Mouse (Mus musculus) heart, embryonic 10.5 days (tissue): Measurements from ENCODE around the gene Grin2c. TPM values are rescaled to one million over a fixed set of nuclear protein-coding genes. Genes with fewer than 3 reads are reported as not detected.

ENCODE experiments used
- DNase-seq: peaks from one replicate; pipeline ENCODE4 v3.0.0-alpha.2; 2017; ENCODE audit warnings: low spot score
- H3K27ac ChIP-seq: fragments of 300-500 bp; sonication (generic); 2 replicates; pipeline ENCODE4 v1.5.1; 2016; ENCODE audit warnings: mild to moderate bottlenecking
- H3K27me3 ChIP-seq: fragments of 300-500 bp; sonication (generic); 2 replicates; pipeline ENCODE4 v1.6.1; 2016; ENCODE audit warnings: mild to moderate bottlenecking; ENCODE audit not compliant: poor library complexity, insufficient read depth, severe bottlenecking
- H3K36me3 ChIP-seq: fragments of 300-500 bp; sonication (generic); 2 replicates; pipeline ENCODE4 v1.6.1; 2016; ENCODE audit warnings: mild to moderate bottlenecking, moderate library complexity
- H3K4me1 ChIP-seq: fragments of 300-500 bp; sonication (generic); 2 replicates; pipeline ENCODE4 v1.6.1; 2016; ENCODE audit warnings: mild to moderate bottlenecking
- H3K4me3 ChIP-seq: fragments of 300-500 bp; sonication (generic); 2 replicates; pipeline ENCODE4 v1.5.1; 2016; ENCODE audit warnings: mild to moderate bottlenecking, moderate library complexity
- H3K9me3 ChIP-seq: fragments of 300-500 bp; sonication (generic); 2 replicates; pipeline ENCODE4 v1.6.1; 2016; ENCODE audit warnings: mild to moderate bottlenecking, moderate library complexity
- WGBS: fragments of 180-500 bp; shearing (Covaris S2); methylation state at CpG from one replicate; pipeline ENCODE4 v1.1.7; 2016; 5-methylcytosine and 5-hydroxymethylcytosine counted together
- polyA plus RNA-seq: library from polyadenylated mRNA; unstranded; fragments of >200 nt; fragmentation: Nextera tagmentation; extraction: Ambion mirVana; gene quantifications from 2 replicates; pipeline ENCODE4 v1.2.1, GENCODE M21; 2016

The Grin2c gene
- polyA plus RNA-seq, 1 experiment from 2014 or later, result 0.65 TPM

DNA sequence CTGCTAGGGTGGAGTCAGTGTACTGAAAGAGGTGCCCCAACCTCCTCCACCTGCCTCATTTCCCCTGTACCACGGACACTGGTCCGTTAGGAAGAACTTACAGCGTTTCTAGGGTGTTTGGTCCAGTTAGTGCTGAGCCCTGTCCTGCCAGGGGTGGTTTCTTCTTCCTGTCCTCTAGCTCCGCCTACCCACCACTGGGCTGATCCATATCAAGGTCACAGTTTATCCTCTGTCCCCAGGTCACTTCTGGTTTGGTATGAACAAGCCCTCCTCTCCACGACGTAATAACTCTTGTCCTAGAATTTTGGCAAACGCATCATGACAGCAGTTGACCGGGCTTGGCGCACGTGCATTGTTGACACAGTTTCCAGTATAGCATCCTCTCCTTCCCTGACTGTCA, 47.4 kb downstream of the Grin2c start:
- peak overlapping the region; percentile 19; the same call in 1 of the 2 replicates for H3K27ac ChIP-seq
- no peaks in the 10 kb centered on the region for H3K36me3 ChIP-seq
- peaks cover 82% of the 10 kb centered on the region for H3K4me1 ChIP-seq
- H3K27me3 ChIP-seq, result 0 out of 2 replicates have a peak, but pooled peaks cover 8% of the 10 kb centered on the region
- H3K9me3 ChIP-seq, result no peaks in the 10 kb centered on the region
- DNase-seq, result no peak
- 88% methylated on average over 10 of the region's 10 CpGs for WGBS
- H3K4me3 ChIP-seq, result no peak overlapping the region

DNA sequence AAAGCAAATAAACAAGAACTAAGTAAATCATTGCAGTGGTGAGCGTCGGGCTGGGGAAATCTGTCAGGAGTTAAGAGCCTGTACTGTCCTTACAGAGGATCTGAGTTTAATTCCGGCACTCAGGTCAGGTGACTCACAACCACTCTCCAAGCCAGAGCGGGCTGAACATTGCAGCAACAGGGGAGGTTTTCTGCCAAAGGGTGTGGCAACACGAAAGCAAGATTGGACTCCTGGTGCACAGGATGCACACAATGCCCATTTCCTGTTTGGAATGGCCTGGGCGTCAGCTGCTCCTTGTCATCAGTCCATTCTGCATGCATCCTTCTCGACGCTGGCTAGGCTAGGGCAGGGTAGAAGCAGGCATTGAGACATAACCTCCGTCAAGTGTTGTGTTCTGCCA, 47.8 kb downstream of the Grin2c start:
- DNase-seq, result no peak
- Histone ChIP-seq H3K27ac (peak overlapping the region; percentile 19; the same call in 1 of the 2 replicates), H3K4me1 (peaks cover 82% of the 10 kb centered on the region), H3K9me3 (no peaks in the 10 kb centered on the region), H3K4me3 (no peak overlapping the region), H3K36me3 (no peaks in the 10 kb centered on the region), H3K27me3 (0 out of 2 replicates have a peak, but pooled peaks cover 8% of the 10 kb centered on the region)
- 43% methylated on average over 9 of the region's 9 CpGs for WGBS

DNA sequence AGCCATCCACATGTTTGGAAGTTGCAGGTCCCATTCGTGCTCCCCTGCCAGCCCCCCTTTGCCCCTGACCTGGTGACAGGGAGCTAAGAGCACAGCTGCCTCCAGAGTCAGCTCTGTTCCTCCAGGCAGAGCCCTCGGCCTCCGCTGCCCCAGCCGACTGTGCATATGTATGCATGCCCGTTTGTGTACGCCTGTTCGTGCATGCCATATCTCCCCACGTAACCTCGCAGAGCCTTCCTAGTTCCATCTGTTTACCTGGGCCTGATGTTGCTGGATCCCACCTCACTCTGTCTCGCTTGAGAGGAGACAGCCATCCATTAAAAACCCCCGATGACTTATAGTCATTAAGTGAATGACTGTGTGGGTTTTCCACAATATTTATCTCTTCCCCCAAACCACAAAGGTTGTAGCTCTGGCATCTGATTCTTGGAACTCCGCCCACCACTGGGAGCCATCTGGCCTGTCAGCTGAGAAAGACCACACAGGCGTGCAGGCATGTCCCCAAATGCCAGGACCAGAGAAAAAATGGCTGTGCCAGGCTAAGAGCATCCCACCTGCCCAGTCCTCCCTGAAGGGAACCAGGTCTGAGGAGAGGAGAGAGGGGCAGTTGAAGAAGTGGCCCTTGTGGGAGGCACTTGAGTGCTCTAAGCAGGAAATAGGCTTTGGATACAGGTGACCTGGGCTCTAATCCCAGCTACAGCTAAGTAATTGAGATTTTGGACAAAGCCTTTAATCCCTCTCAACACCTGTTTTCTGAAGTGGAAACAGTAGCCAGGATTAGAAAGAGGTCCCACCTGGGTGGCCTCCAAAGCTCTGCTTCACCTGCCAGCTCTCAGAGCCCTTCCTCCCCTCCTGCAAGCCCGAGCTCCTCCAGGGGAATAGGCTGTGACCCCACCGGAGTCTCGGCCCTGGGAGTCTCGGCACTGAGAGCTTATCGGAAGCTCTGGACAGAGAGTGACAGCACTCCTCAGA, 49.3 kb downstream of the Grin2c start:
- Histone ChIP-seq H3K27ac (0 out of 2 replicates have a peak overlapping the region, but pooled peaks have one; percentile 17), H3K27me3 (peaks cover 13% of the 10 kb centered on the region), H3K9me3 (no peaks in the 10 kb centered on the region), H3K4me3 (no peak overlapping the region), H3K36me3 (no peaks in the 10 kb centered on the region), H3K4me1 (peaks cover 74% of the 10 kb centered on the region)
- WGBS, result 56% methylated on average over 18 of the region's 18 CpGs
- DNase-seq, result no peak

GRCm38 (mm10) chr11:115215123-115215522, 51.9 kb downstream of the Grin2c start:
- Histone ChIP-seq H3K27ac (peak overlapping the region; percentile 77), H3K9me3 (no peaks in the 10 kb centered on the region), H3K4me3 (no peak overlapping the region), H3K36me3 (no peaks in the 10 kb centered on the region), H3K4me1 (peaks cover 77% of the 10 kb centered on the region), H3K27me3 (peaks cover 13% of the 10 kb centered on the region)
- DNase-seq, result no peak
- WGBS, result 26% methylated on average over 5 of the region's 5 CpGs

GRCm38 (mm10) chr11:115212116-115212515, 54.9 kb downstream of the Grin2c start:
- Histone ChIP-seq H3K4me1 (peaks cover 68% of the 10 kb centered on the region), H3K4me3 (no peak overlapping the region), H3K27ac (0 out of 2 replicates have a peak overlapping the region, but pooled peaks have one; percentile 24), H3K36me3 (peaks cover 9% of the 10 kb centered on the region; the same call in 1 of the 2 replicates), H3K27me3 (peaks cover 14% of the 10 kb centered on the region), H3K9me3 (no peaks in the 10 kb centered on the region)
- whole genome bisulfite sequencing, result 55% methylated on average over 13 of the region's 13 CpGs
- DNase-seq, result no peak

DNA sequence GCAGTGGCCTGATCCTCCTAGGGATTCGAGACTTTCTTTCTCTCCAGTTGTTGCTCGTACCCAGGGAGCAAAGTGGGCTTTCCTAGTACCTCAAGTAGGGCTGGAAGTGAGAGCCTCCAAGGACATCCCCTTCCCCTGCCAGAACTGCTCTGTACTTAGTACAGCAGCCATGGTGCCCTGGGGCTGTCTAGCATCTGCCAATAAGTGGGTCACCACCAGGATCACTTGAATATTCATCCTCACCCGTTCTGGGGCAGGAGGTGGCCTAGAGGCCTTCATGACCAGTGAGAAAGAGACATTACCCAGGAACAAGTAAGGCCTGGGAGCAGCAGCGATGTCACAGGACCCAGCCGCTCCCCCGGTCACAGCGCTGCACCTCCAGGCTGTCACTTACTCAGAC, 57.1 kb downstream of the Grin2c start:
- Histone ChIP-seq H3K4me1 (peaks cover 68% of the 10 kb centered on the region), H3K27ac (peak overlapping the region; percentile 24), H3K27me3 (peaks cover 20% of the 10 kb centered on the region), H3K9me3 (no peaks in the 10 kb centered on the region), H3K4me3 (no peak overlapping the region), H3K36me3 (peaks cover 28% of the 10 kb centered on the region)
- no peak for DNase-seq
- WGBS, result 80% methylated on average over 7 of the region's 7 CpGs

- peaks cover 61% of the 10 kb centered on the region for H3K4me1 ChIP-seq
Measured at GRCm38 (mm10) chr11:115208776-115209732, 58.0 kb downstream of the Grin2c start.

GRCm38 (mm10) chr11:115208126-115208525, 58.9 kb downstream of the Grin2c start:
- no peak for DNase-seq

More at GRCm38 (mm10) chr11:115208776-115209732, 58.0 kb downstream of the Grin2c start:
- WGBS, result 79% methylated on average over 25 of the region's 25 CpGs
- H3K27me3 ChIP-seq, result peaks cover 19% of the 10 kb centered on the region
- H3K9me3 ChIP-seq, result no peaks in the 10 kb centered on the region
- peaks cover 30% of the 10 kb centered on the region for H3K36me3 ChIP-seq
- no peak overlapping the region for H3K4me3 ChIP-seq
- peak overlapping the region; percentile 24; the same call in 1 of the 2 replicates for H3K27ac ChIP-seq
- DNase-seq, result no peak

GRCm38 (mm10) chr11:115202756-115203155, 64.3 kb downstream of the Grin2c start:
- DNase-seq, result no peak
- Histone ChIP-seq H3K36me3 (peaks cover 43% of the 10 kb centered on the region), H3K4me3 (no peak overlapping the region), H3K9me3 (no peaks in the 10 kb centered on the region), H3K4me1 (peaks cover 23% of the 10 kb centered on the region; the same call in 1 of the 2 replicates), H3K27ac (no peak overlapping the region), H3K27me3 (peaks cover 43% of the 10 kb centered on the region)
- 92% methylated on average over 9 of the region's 9 CpGs for WGBS

More at GRCm38 (mm10) chr11:115208126-115208525, 58.9 kb downstream of the Grin2c start:
- no peak overlapping the region for H3K27ac ChIP-seq
- H3K4me3 ChIP-seq, result no peak overlapping the region
- H3K4me1 ChIP-seq, result peaks cover 55% of the 10 kb centered on the region
- peaks cover 19% of the 10 kb centered on the region for H3K27me3 ChIP-seq
- H3K36me3 ChIP-seq, result peaks cover 33% of the 10 kb centered on the region
- H3K9me3 ChIP-seq, result no peaks in the 10 kb centered on the region
- 84% methylated on average over 12 of the region's 12 CpGs for WGBS

GRCm38 (mm10) chr11:115202316-115202715, 64.7 kb downstream of the Grin2c start:
- 13% methylated on average over 12 of the region's 12 CpGs for WGBS
- H3K4me1 ChIP-seq, result peaks cover 26% of the 10 kb centered on the region
- no peaks in the 10 kb centered on the region for H3K9me3 ChIP-seq
- H3K36me3 ChIP-seq, result peaks cover 43% of the 10 kb centered on the region
- H3K4me3 ChIP-seq, result no peak overlapping the region
- peaks cover 43% of the 10 kb centered on the region for H3K27me3 ChIP-seq
- peak; percentile 91 for DNase-seq
- H3K27ac ChIP-seq, result no peak overlapping the region

DNA sequence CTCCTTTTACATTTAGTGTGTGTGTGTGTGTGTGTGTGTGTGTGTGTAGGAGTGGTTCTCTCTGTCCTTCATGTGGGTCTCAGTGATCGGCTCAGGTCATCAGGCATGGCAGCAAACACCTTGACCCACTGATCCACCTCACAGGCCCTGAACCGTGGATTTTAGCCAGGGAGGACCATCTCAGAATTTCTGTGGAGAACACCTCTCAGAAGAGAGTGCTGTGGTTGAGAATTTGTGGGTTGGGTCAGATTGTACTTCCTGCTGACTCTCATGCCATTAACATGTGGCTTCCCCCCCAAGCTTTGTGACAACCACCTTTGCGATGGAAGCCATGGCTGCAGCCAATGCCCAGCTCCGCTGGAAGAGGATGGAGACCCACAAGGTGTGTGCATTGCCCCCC, 66.5 kb downstream of the Grin2c start:
- Histone ChIP-seq H3K27me3 (peaks cover 32% of the 10 kb centered on the region), H3K4me3 (no peak overlapping the region), H3K36me3 (peaks cover 26% of the 10 kb centered on the region), H3K4me1 (peaks cover 32% of the 10 kb centered on the region), H3K9me3 (no peaks in the 10 kb centered on the region), H3K27ac (no peak overlapping the region)
- no peak for DNase-seq
- WGBS, result 89% methylated on average over 4 of the region's 4 CpGs
